Mouse (Mus musculus): ENCODE measurements around the gene Trpm1. TPM values are rescaled to one million over a fixed set of nuclear protein-coding genes. Genes with fewer than 3 reads are reported as not detected.
A peak's percentile ranks its signal among the peaks of the same experiment; 100 is the strongest.

The Trpm1 gene
- total RNA-seq, 2 experiments from 2014 or later, result 0.27 TPM; not detected in 1

DNA sequence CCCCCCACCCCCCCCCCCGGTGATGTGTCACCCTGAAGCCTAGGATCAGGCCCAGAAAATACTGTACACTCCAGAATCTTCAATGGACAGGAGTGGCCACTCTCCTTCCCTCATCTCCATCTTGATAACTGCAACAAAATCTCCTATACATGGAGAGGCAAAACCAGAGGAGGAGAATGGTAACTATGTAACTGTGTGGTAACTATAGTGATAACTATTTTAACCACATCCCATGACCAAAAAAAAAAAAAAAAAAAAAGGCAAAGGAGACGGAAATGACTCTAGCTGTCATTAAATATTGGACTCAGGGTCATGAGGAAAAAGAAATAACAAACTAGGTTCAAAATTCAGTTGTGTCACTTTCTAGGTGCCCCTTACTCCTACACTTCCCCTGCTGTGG is 74.7 kb downstream of the Trpm1 start:
- intact Hi-C loops (cut with DNase I), result no loop called here
- no peak for DNase-seq

DNA sequence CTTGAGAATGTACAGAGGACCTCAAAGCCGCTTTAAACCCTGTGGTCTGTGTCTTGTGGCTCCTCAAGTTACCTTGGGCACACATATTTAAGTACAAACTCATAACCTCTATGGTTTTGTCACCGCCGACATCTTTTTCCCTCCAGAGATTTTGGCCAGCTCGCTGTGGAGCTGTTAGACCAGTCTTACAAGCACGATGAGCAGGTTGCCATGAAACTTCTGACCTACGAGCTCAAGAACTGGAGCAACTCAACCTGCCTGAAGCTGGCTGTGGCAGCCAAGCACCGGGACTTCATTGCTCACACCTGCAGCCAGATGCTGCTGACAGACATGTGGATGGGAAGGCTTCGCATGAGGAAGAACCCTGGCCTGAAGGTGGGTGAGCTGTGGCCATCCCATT is 76.3 kb downstream of the Trpm1 start:
- no peak for DNase-seq
- intact Hi-C loops (cut with DNase I), result no loop called here

DNA sequence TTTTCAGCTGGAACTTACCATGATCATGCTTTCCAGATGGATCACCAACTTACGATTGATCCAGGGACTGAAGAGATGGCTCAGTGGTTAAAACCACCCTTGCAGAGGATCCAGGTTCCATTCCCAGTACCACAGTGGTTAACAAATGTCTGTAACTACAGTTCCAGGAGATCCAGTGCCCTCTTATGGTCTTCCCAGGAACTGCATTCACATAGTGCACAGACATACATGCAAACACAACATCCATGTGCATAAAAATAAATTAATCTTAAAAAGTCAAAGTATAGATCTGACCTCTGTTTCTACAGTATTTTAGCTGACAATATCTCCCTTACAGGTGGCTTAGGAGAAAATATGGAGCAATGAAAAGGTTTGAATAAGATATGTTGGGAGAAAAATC is 77.4 kb downstream of the Trpm1 start:
- intact Hi-C loops (cut with DNase I), result no loop called here
- DNase-seq, result no peak

DNA sequence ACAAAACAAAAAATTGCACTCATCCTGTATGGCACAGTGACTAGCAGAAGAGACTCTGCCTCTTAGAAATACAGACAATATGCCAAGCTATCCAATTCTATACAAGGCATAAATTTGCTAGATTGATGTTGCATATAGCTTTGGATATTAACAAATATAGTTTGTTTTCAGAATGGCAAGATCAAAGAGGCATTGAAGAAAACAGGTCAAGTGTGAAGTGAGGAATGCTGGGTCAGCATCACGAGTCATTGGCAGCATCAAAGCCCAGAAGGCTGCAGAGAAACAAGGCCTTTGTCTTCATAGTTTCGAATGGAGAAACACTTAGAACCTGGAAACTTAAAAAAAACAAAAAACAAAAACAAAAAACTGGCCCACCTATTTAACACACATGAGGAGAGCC is 78.4 kb downstream of the Trpm1 start:
- intact Hi-C loops (cut with DNase I), result no loop called here
- DNase-seq, result no peak

DNA sequence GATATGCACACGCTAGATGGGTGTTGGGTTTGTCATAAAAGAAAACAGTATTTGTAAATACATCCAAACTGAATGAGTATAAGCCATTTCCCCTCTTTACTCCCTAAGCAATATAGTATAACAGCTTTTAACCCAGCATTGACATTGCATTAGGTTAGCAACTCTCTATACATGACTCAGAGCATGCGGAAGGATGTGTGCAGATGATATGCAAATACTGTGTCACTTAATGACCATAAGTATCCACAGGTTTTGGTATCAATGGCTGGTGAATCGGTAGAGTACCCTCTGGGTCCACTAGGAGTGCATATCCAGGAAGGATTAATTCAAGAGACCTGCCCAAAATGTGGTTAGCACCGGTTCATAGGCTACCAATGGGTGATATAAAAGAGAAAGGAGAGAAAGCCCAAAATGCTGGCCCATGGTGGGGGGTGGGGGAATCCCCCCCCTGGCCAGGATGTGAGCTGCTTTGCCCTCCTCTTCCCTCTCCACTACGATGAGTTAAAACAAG is 80.7 kb downstream of the Trpm1 start:
- intact Hi-C loops (cut with DNase I), result no loop called here
- DNase-seq, result no peak

DNA sequence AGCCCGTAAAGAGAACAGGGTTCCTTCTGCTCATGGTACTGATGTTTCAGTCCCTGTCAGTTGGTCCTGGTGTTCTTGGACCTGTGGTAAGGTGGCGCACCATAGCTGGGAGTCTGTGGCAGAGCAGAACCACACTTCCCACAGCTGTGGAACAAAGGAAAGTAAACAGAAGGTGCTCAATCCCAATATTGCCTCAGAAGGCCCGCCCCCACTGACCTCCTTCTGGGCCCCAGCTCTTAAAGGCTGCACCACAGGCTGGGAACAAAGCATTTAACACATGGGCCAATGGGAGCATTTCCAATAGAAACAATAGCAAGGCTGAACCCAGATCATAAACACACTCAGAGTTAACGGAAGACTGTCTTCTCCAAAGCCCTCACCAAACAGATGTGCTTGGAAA is 82.9 kb downstream of the Trpm1 start:
- no peak for DNase-seq
- intact Hi-C loops (cut with DNase I), result no loop called here

DNA sequence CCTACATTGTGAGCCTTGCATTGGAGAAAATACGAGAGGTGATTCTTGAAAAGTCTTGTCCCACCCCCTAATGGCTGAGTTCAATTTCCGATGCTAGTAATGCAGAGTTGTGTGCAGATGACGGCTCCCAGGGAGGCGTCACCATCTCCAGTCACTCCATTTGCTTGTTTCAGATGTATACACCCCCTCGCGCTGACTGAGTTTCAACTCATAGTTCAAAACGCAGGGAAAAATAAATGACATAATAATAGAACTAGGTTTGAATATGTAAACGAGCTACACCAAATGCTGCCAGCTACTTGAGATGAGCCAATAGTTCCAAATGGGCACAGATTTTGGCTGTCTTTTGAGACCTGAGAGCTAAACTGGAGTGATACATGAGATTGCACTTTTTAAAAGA is 84.1 kb downstream of the Trpm1 start:
- intact Hi-C loops (cut with DNase I), result loop anchor here (2.0 kb wide), 1 partner anchor 47 kb away; no protein-coding TSS in a partner anchor
- no peak for DNase-seq

DNA sequence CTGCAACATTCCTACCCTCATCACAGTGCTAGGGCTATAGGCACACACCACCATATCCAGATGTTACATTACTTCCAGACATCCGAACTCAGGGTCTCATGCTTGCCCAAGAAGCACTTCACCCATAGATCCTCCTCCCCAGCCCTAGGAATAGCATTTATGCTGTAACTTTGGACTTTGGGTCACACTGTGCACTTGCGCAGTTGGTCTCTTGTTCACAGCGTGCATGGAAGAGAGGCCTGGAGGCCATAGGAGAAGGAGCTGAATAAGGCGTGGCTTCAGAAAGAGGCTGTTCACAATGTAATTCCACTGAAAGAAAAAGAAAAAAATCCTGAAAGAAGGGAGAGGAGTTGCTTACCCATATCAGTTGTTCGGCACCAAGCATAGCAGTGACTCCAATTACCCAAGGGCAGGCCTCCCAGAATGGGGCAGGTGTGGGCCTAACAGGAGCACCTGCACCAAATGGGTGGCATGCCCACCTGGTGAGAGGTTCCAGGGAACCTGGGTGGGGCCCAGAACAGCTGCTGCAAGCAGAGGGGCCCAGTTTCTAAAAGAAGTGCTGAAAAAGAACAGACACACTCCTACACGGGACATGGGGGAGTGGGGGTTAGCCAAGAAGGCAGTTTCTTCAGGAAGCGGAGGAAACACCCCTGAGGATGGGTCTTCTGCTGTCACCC is 84.9 kb downstream of the Trpm1 start:
- intact Hi-C loops (cut with DNase I), result loop anchor here (2.0 kb wide), 1 partner anchor 48 kb away; no protein-coding TSS in a partner anchor

DNA sequence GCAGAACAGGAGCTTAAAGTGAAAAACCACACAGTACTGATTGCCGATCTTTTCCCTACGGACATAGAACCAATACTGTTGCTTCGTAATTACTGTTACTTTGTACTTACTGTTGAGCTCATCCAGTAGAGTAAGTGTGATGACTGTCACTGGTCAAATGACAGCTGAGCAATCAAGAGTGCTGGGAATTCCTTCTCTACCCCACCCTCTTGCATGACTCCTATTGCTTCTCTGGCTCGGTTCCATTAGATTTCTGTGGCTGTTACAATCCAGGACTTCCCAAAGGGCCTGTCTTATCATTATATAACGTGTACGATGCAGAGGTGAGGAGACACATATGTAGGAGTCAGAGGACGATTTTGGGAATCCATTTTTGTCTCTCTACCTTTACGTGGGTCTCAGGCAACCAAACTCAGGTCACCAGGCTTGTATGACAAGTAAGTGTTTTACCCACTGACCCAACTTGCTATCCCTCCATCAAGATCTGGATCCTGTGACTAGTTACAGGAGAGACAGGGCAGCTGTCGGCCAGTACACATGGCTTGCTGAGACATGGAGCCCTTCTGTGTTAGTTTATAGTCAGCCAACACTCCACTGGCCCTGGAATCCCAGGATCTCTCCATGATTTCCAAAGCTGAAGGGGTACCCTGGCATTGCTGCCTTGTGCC is 85.6 kb downstream of the Trpm1 start:
- DNase-seq, result no peak
- intact Hi-C loops (cut with DNase I), result loop anchor here (2.0 kb wide), 1 partner anchor 48 kb away; no protein-coding TSS in a partner anchor

More for the DNA sequence above, 84.9 kb downstream of the Trpm1 start:
- no peak for DNase-seq

DNA sequence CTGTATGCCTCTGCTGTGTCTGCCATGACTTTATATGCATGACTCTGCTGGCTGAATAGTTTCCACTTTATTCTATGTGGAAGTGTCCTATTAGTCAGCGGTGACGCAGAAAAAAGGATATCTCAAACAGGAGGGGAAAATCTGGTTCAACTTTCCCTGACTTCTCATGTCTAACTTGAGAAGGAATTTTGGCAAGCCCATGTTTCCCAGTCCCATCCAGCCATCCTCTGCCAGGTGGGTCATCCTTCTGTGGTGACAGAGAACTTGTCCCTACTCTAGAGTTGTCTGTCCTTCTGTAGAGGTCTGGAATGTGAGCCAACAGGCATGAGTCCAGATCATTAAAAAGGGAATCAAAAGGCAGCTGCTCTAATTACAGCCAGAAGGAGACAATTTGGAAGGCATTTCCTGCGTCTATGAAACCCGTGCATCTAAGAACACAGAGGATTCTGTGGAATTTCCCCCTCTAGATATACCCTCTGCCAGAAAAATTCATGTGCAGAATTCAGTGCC is 86.2 kb downstream of the Trpm1 start:
- intact Hi-C loops (cut with DNase I), result loop anchor here (2.0 kb wide), 1 partner anchor 49 kb away; no protein-coding TSS in a partner anchor
- peak; percentile 14 to 15 for DNase-seq

DNA sequence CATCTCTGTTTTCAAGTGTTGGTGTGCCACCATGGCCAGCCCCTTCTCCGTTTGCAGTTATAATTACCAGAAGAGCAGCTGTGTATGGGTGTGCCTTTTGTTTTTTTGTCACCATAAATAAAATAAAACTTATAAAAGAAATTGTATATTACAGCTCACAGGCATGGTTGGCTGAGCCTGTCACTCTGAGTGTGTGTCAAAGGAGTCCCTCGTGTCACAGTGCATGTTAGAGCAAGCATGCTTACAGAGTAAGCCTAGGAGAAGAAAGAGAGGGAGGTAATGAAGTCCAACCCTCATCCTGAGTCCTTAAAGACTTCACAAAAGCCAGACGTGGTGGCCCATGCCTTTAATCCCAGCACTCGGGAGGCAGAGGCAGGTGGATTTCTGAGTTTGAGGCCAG is 88.8 kb downstream of the Trpm1 start:
- DNase-seq, result no peak
- intact Hi-C loops (cut with DNase I), result no loop called here

DNA sequence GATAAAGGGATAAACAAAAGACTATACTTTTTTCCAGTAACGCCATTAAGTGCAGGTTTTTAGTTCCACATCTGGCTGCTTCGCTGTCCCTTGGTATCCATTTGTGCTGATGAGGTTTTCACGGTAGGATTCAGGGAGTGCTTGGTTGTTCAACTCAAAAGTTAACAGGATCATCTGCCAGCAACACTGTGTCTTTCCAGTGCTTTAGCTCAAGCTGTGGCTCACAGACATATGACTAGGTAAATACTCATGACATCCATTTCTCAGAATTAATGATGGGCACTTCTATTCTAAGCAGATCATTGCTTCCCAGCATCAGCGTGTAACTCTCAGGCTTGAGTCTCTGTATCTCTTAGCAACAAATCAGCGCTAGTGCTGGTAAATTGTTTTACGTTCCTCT is 90.7 kb downstream of the Trpm1 start:
- intact Hi-C loops (cut with DNase I), result no loop called here
- no peak for DNase-seq

DNA sequence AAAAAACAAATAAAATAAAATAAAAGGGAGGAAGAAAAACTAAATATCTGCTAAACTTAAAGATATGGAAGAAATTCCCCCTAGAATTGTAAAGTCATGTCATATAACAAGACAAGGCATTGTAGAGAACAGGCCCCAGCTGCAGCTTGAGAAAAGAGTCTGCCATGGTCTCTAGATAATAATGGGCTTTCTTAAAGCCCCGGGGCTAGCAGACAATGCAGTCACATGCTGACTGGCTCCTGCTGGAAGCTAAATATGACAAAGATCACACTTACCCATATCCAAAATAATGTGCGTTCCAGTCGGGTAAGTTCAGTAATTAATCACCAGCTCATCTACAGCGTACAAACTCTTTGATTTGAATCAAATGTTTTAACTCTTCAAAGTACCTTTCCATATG is 93.1 kb downstream of the Trpm1 start:
- no peak for DNase-seq
- intact Hi-C loops (cut with DNase I), result no loop called here

DNA sequence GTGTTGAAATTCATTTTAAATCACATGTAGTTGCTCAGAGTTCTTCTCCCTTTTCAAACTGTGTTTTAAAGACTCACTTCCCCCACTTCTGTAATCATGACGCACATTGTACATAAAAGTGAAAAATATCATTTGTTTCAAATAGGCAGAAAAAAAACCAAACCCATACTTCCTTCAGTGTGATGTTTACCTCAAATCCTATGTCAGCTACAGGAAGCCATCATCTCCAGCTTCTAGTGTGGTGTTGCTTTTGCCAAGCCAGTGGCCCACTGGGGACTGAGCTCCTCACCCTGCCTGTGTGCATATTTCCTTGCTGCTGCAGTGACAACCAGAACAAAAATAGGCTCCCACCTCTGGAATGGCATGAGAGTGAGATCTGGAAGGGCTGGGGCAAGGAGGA is 94.7 kb downstream of the Trpm1 start:
- intact Hi-C loops (cut with DNase I), result no loop called here
- DNase-seq, result no peak

DNA sequence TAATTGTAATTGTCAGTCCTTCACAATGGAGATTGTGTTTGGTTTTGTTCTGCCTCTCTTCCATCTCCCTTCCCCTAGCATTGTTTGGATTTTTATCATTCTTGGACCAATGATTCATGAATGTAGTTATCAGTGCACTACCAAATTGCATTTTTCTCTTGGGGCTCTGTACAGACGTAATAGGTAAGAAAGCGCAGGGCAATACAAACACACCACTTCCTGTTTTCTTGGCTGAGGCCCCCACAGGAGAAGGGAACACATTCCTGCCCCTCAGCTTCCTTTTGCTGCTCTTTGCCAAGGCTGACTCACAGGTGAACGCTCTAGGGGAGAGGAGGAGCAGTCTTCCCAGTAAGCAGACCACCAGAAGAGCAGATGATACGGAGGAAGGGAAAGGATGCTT is 96.1 kb downstream of the Trpm1 start:
- intact Hi-C loops (cut with DNase I), result no loop called here

DNA sequence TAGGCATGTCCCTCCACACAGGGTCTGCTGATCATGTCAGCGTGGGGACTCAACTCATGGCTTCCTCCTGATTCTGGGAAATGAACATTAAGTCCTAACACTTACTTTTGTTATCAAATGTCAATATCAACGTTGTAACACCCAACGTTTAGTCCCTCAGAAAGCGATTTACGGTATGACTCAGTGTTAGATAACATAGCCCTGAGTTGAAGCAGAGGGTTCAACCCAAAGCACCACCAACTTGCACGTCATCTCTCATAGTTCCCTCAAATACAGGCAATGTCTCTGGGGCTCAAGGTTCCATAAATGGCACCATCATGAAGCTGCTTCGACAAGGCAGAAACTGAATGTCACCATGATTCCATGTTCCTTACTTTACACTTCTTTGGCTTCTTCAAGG is 96.8 kb downstream of the Trpm1 start:
- intact Hi-C loops (cut with DNase I), result no loop called here
- no peak for DNase-seq

More for the DNA sequence above, 96.1 kb downstream of the Trpm1 start:
- no peak for DNase-seq

DNA sequence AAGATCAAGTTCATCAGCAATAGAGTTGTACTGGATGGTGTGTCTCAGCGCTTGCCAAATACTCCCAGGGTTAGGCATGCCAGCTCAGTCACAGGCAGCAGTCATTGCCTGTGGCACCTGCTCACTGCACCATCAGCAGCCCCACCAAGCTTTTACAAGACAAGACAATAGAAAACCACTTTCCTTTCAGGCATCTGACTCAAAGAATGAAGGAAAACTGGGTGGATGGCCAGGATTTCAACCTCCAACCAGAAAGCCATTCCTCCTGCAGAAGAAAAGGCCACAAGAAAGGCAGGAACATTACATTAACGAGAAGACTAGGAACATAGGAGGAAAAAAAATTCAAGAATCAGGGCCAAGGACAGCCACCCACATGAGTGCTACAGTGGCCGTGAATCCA is 100.1 kb downstream of the Trpm1 start:
- intact Hi-C loops (cut with DNase I), result no loop called here
- DNase-seq, result no peak

DNA sequence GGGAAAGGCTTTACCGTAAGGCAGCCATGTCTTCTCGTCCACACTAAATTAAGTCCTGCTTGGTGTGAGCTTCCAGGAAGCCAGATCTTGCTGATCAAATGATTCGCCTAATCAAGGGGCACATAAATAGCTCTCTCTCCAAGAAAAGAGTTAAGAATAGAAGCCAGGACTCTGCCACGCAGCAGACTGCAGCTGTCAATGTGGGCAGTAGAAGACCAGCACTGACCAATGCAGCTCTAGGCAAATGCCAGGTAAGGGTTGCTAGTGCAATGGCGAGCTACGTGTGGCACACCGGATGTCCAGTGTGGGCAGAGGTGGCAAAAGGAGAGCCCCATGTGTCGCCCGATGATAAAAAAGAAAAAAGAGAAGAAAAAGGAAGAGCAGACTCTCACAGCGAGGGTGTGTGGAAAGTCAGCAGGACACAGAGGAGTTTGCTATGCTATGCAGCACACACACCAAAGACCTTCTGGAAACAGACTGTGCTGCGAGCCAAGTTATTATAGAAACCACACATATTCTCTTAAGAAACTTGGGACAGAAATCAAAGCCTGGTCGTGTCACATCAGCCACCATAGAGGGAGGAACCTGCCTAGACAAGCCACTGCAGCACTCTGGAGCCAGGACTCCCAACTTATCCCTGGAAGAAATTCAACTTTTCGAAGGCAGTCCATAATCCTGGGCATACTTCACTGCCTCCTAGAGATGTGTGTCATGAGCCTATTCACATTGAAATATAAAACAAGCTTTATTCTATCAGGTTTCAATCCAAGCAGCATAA is 112.1 kb downstream of the Trpm1 start:
- intact Hi-C loops (cut with DNase I), result no loop called here
- no peak for DNase-seq

DNA sequence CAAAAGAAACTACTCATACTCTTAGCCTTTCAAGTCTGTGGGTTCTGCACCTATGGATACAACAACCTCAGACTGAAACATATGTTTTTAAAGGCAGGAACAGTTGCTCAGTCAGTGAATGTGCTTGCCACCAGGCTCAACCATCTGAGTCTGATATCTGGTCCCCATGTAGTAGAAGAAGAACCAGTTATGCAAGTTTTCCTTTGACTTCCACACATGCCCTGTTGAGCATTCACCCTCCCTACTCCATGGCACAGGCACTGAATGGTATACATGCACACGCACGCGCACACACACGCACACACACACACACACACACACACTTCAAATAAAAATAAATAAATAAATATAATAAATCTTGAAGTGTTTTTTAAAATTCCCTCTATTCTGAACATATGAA is 113.0 kb downstream of the Trpm1 start:
- intact Hi-C loops (cut with DNase I), result no loop called here

DNA sequence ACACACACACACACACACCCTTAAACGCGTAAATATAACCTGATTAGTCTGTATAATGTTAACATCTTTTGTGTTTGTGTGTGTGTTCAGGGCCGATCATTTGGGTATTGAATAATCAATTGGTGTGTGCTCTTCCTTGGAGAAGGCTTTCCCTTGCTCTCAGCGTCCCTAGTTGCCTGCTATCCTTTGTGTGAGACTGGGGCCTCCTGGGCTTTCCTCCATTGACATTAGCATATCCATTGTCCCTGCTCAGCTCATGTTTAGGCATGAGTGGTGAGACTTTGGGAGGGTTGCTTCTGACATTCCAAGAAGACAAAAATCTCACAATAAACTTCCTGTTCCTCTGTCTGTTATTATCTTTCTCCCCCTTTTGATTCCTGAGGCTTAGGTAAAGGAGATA is 118.3 kb downstream of the Trpm1 start:
- intact Hi-C loops (cut with DNase I), result no loop called here
- DNase-seq, result no peak

More for the DNA sequence above, 113.0 kb downstream of the Trpm1 start:
- DNase-seq, result no peak

DNA sequence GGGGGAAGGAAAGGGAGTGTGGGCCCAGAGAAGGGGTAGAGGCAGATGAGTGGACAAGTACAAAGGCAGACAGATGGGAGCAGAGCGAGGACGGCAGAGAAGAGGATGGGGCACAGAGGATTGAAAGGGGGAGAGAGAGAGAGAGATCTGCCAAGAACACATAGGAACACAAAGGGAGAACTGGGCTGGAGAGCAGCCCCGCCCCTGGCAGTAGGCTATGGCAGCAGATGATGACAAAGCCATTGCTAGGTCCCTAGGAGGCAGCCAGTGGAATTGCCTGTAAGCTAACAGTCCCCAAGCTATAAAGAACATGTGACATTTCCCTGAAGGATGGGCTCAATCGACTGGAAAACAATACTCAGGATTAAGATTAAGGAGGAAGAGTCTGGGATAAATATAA is 121.9 kb downstream of the Trpm1 start:
- intact Hi-C loops (cut with DNase I), result no loop called here
- no peak for DNase-seq
